8 mouse cellular contexts compared by ENCODE assay signal in the genomic region with DNA sequence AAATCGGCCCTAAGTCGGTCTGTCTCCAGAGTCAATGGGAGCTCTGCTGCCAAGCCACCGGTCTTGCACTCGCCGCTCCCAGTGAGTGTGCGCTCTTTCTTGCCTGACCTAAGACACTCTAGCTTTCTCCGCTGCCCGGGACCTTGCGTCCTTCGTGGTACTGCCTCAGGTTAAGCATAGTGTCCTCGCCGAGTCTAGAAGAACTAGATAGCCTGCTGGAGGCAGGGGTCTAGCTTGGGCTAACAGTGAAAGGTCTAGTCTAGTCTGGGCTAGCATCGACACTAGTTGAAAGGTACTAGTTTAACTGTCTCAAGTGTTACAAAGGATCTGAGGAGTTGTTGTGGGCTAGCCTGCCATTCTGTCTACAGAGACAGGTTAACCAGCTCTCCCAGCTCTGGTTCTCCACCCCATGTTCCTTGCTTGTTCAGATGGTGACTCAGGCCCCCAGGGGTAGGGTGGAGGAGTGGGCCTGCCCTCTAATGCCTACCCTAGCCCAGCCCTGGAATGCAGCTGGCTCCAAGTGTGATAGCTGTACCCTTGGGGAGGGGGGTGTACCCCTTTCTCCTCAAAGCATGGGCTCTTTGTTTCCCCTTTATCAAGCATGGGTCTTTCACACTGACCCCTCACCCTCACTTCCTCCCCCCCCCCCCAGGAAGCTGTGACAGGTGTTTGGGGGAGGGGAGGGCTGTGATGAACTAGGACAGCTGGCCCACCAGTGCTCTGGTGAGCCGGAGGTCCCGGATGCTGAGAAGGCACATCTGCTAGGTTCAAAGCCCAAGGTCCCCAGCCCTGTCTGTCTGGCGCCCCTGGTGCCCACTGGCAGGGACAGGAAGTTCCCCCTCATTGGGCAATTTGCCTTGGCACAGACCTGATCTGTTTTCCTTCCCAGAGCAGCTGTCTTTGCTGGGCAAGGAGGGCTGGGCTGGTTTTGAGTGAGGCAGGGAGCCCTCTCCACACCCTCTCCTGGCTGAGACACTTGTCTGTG. TPM values are rescaled to one million over a fixed set of nuclear protein-coding genes. Genes with fewer than 3 reads are reported as not detected.
DNase-seq lines count a peak whose midpoint lies in the region; ATAC-seq and TF ChIP-seq lines count a peak whose summit lies in the region.

Gene Plcb3 (minus strand): TSS at position 934 of the 985 bp plus-strand sequence.

- H3K27me3 ChIP-seq in CH12.LX (replicated peaks) = peaks cover 3% of the 10 kb centered on the region
- H3K27me3 ChIP-seq in forebrain, embryonic 12.5 days = peaks cover 13% of the 10 kb centered on the region; the same call in 1 of the 2 replicates
- H3K27me3 ChIP-seq in lung, embryonic 16.5 days (ENCODE audit: control insufficient read depth, insufficient read depth, low read depth, low read length) = no peaks in the 10 kb centered on the region

- H3K9me3 ChIP-seq in CH12.LX (replicated peaks; ENCODE audit: low read length) = no peaks in the 10 kb centered on the region
- no peaks in the 10 kb centered on the region for H3K9me3 ChIP-seq in forebrain, embryonic 12.5 days
- no peaks in the 10 kb centered on the region for H3K9me3 ChIP-seq in lung, embryonic 16.5 days (ENCODE audit: control insufficient read depth, low read length)

- TF ChIP-seq POLR2A in CH12.LX (IDR thresholded peaks at IDR 0.05; ENCODE audit: low read depth, low read length) = peak; percentile 20; the same call in 1 of the 2 replicates
- TF ChIP-seq POLR2A in olfactory bulb, adult 2 months (IDR thresholded peaks at IDR 0.05; ENCODE audit: insufficient read depth, low read depth, low read length) = no peak

- H3K36me3 ChIP-seq in CH12.LX (replicated peaks in 1 of 2; ENCODE audit: control insufficient read depth in 1 of 2, insufficient read depth in 1 of 2, low read length in 1 of 2) = peaks cover 14 to 25% of the 10 kb centered on the region in 2 experiments
- H3K36me3 ChIP-seq in forebrain, embryonic 12.5 days (replicated peaks) = peaks cover 22% of the 10 kb centered on the region
- peaks cover 7% of the 10 kb centered on the region for H3K36me3 ChIP-seq in lung, embryonic 16.5 days (ENCODE audit: control insufficient read depth, insufficient read depth, low read length)

- peak within 1 kb of the TSS; percentile 60 for H3K9ac ChIP-seq in CH12.LX (ENCODE audit: insufficient read depth, low read depth)
- peak within 1 kb of the TSS; percentile 90 for H3K9ac ChIP-seq in forebrain, embryonic 12.5 days
- H3K9ac ChIP-seq in lung, embryonic 16.5 days (ENCODE audit: low read length) = peak within 1 kb of the TSS; percentile 78

- peak in 1 of 2 experiments; percentile 39; a peak in 2 of 4 replicates for TF ChIP-seq CTCF in CH12.LX (conservative IDR thresholded peaks at IDR 0.05 in 1 of 2, IDR thresholded peaks at IDR 0.05 in 1 of 2; ENCODE audit: low read depth in 2 of 2, low read length in 2 of 2)
- TF ChIP-seq CTCF in layer of hippocampus, adult 2 months (conservative IDR thresholded peaks at IDR 0.05) = peak; percentile 59
- no peak for TF ChIP-seq CTCF in olfactory bulb, adult 2 months (IDR thresholded peaks at IDR 0.05; ENCODE audit: insufficient read depth, low read depth, low read length)

- intact Hi-C loops in heart, postnatal 25 days (cut with DNase I) = loop anchor here (5.0 kb wide), 1 partner anchor 46 kb away; no protein-coding TSS in a partner anchor

- DNase-seq in CH12.LX (ENCODE audit: extremely low read depth) = peak; percentile 66
- DNase-seq in adrenal gland, adult 2 months = peak; percentile 76
- peak; percentile 53 for DNase-seq in heart, postnatal 25 days (ENCODE audit: low spot score)
- peak; percentile 65 to 70 for DNase-seq in layer of hippocampus, adult 2 months (ENCODE audit: low spot score in 2 of 2)
- peak; percentile 65 for DNase-seq in yolk sac, embryonic 10.5 days (ENCODE audit: low spot score)

- in situ Hi-C loops in CH12.LX (cut with MboI; ENCODE audit: low pct_ligation_motif_present, low pct_unique_long_range_greater_than_20kb, low sequenced_read_pairs) = no loop called here

- H3K4me2 ChIP-seq in CH12.LX (ENCODE audit: insufficient read depth, low read depth, poor library complexity, severe bottlenecking) = peak within 1 kb of the TSS; percentile 75
- H3K4me2 ChIP-seq in forebrain, embryonic 12.5 days = peak within 1 kb of the TSS; percentile 93
- H3K4me2 ChIP-seq in lung, embryonic 16.5 days (ENCODE audit: low read depth, low read length) = peak within 1 kb of the TSS; percentile 90

- TF ChIP-seq EP300 in CH12.LX (IDR thresholded peaks at IDR 0.05; ENCODE audit: low read length) = 0 out of 2 replicates have a peak, but pooled peaks have one; percentile 8

- H3K79me2 ChIP-seq in CH12.LX (replicated peaks; ENCODE audit: control insufficient read depth, extremely low read depth, insufficient read depth, poor library complexity, severe bottlenecking) = peaks cover 29% of the 10 kb centered on the region

- dilution Hi-C loops in CH12.LX (cut with MboI; ENCODE audit: extremely low pct_ligation_motif_present, extremely low pct_unique_long_range_greater_than_20kb, low sequenced_read_pairs) = no loop called here

- TF ChIP-seq RAD21 in CH12.LX (IDR thresholded peaks at IDR 0.05; ENCODE audit: low read depth, low read length) = no peak

- peaks cover 11 to 50% of the 10 kb centered on the region in 2 experiments for H3K4me1 ChIP-seq in CH12.LX (ENCODE audit: control insufficient read depth in 1 of 2, insufficient read depth in 2 of 2)
- H3K4me1 ChIP-seq in forebrain, embryonic 12.5 days = peaks cover 52% of the 10 kb centered on the region
- peaks cover 33% of the 10 kb centered on the region for H3K4me1 ChIP-seq in lung, embryonic 16.5 days (replicated peaks; ENCODE audit: control insufficient read depth, insufficient read depth, low read length)
- H3K4me1 ChIP-seq in olfactory bulb, adult 2 months (ENCODE audit: control insufficient read depth, insufficient read depth, low read length) = peaks cover 29% of the 10 kb centered on the region

- ATAC-seq in forebrain, embryonic 12.5 days (ENCODE audit: low FRiP score) = no peak
- ATAC-seq in lung, embryonic 16.5 days (ENCODE audit: low read depth) = no peak

- WGBS in forebrain, embryonic 12.5 days = under 1% methylated on average over 16 of the region's 16 CpGs
- 0% methylated on average over 16 of the region's 16 CpGs for WGBS in lung, embryonic 16.5 days
- WGBS in olfactory bulb, adult 2 months = 3% methylated on average over 16 of the region's 16 CpGs

- H3K4me3 ChIP-seq in CH12.LX (replicated peaks in 1 of 3; ENCODE audit: low read depth in 2 of 3, low read length in 2 of 3, poor library complexity in 1 of 3) = peak within 1 kb of the TSS; percentile 77 to 87 (median 85)
- H3K4me3 ChIP-seq in forebrain, embryonic 12.5 days (replicated peaks) = peak within 1 kb of the TSS; percentile 84
- peak within 1 kb of the TSS; percentile 59 for H3K4me3 ChIP-seq in layer of hippocampus, adult 2 months
- H3K4me3 ChIP-seq in lung, embryonic 16.5 days (ENCODE audit: low read length) = peak within 1 kb of the TSS; percentile 73
- H3K4me3 ChIP-seq in olfactory bulb, adult 2 months (ENCODE audit: insufficient read depth, low read depth, low read length) = peak within 1 kb of the TSS; percentile 60

- H3K27ac ChIP-seq in CH12.LX (ENCODE audit: insufficient read depth, low read depth) = peak within 1 kb of the TSS; percentile 54
- H3K27ac ChIP-seq in forebrain, embryonic 12.5 days = peak within 1 kb of the TSS; percentile 93
- peak within 1 kb of the TSS; percentile 88 for H3K27ac ChIP-seq in layer of hippocampus, adult 2 months
- peak within 1 kb of the TSS; percentile 92 for H3K27ac ChIP-seq in lung, embryonic 16.5 days (ENCODE audit: low read length)
- H3K27ac ChIP-seq in olfactory bulb, adult 2 months (ENCODE audit: insufficient read depth, low read depth, low read length) = peak within 1 kb of the TSS; percentile 48

TF ChIP-seq in CH12.LX, 34 proteins besides CTCF, POLR2A, EP300 and RAD21 (continues in another document):
- TF ChIP-seq MXI1 (IDR thresholded peaks at IDR 0.05; ENCODE audit: low read depth, low read length) (peak; percentile 13; the same call in 1 of the 2 replicates), ZMIZ1 (IDR thresholded peaks at IDR 0.05; ENCODE audit: low read depth, low read length) (no peak), TCF12 (IDR thresholded peaks at IDR 0.05; ENCODE audit: low read depth, low read length) (peak; percentile 77), CHD1 (IDR thresholded peaks at IDR 0.05; ENCODE audit: low read depth, low read length) (no peak), SIN3A (IDR thresholded peaks at IDR 0.05; ENCODE audit: low read length) (peak; percentile 72), TBP (conservative IDR thresholded peaks at IDR 0.05; ENCODE audit: low read depth, low read length) (no peak), USF2 (conservative IDR thresholded peaks at IDR 0.05; ENCODE audit: low read depth, low read length) (no peak), KAT2A (IDR thresholded peaks at IDR 0.05; ENCODE audit: insufficient replicate concordance, low read length) (no peak), NELFE (IDR thresholded peaks at IDR 0.05; ENCODE audit: low read depth, low read length) (no peak), MYC (IDR thresholded peaks at IDR 0.05; ENCODE audit: low read depth, low read length) (no peak), MAZ (IDR thresholded peaks at IDR 0.05; ENCODE audit: low read depth, low read length) (peak; percentile 83; the same call in 1 of the 2 replicates), HCFC1 (IDR thresholded peaks at IDR 0.05; ENCODE audit: low read depth, low read length) (peak; percentile 42; the same call in 1 of the 2 replicates), IRF4 (IDR thresholded peaks at IDR 0.05; ENCODE audit: low read depth, low read length) (no peak), E2F4 (IDR thresholded peaks at IDR 0.05; ENCODE audit: insufficient replicate concordance, low read depth, low read length) (no peak), USF1 (IDR thresholded peaks at IDR 0.05; ENCODE audit: low read depth, low read length) (no peak), ZNF384 (IDR thresholded peaks at IDR 0.05; ENCODE audit: low read depth, low read length) (no peak), CHD2 (IDR thresholded peaks at IDR 0.05; ENCODE audit: low read length) (peak; percentile 76; the same call in 1 of the 2 replicates), JUN (IDR thresholded peaks at IDR 0.05; ENCODE audit: insufficient read depth, low read depth, low read length) (no peak)

RNA-seq across cellular contexts. Expression of gene Plcb3, which starts in this region (rescaled TPM):
- total RNA-seq in CH12.LX (2012; rRNA removed) (6.4 and 7.5 TPM in 2 replicates), CH12.LX (2014; rRNA removed) (3.0 and 4.1 TPM in 2 replicates)
- 7.8 and 8.2 TPM in 2 replicates for polyA plus RNA-seq in CH12.LX (2012; ENCODE audit: insufficient read length, low read depth)
- 10 to 100 TPM; 34.1 to 47.8 TPM for total RNA-seq in adrenal gland, adult 2 months (2021)
- polyA plus RNA-seq in adrenal gland, adult 2 months (2012; rRNA removed) = 69.1 and 87.1 TPM in 2 replicates
- polyA plus RNA-seq in forebrain, embryonic 12.5 days (2016; fragmentation: Nextera tagmentation; extraction: Ambion mirVana) = 22.4 and 24.3 TPM in 2 replicates
- 10 to 100 TPM; 15.6 to 17.7 TPM for total RNA-seq in heart, postnatal 25 days (2021)
- 10 to 100 TPM; 14.8 to 17.4 TPM for total RNA-seq in layer of hippocampus, adult 2 months (2021)
- polyA plus RNA-seq in lung, embryonic 16.5 days (2015; fragmentation: Nextera tagmentation; extraction: Ambion mirVana) = 49.1 and 49.8 TPM in 2 replicates
- not detected in 2 replicates for polyA plus RNA-seq in olfactory bulb, adult 2 months (2012; ENCODE audit: insufficient read depth, insufficient read length, low replicate concordance, missing spikeins)
